Mouse (Mus musculus): ENCODE measurements around the gene Cidec. TPM values are rescaled to one million over a fixed set of nuclear protein-coding genes. Genes with fewer than 3 reads are reported as not detected.

Cidec gene
- polyA plus RNA-seq, 1 experiment from 2014 or later: not detected

- H3K9ac ChIP-seq: no peak overlapping the region
- H3K27ac ChIP-seq: no peak overlapping the region
- peaks cover 30% of the 10 kb centered on the region for H3K36me3 ChIP-seq
- no peak overlapping the region for H3K4me2 ChIP-seq
- peaks cover 20% of the 10 kb centered on the region for H3K4me1 ChIP-seq (replicated peaks)
- no peak for ATAC-seq (ENCODE audit: low FRiP score)
- H3K4me3 ChIP-seq: no peak overlapping the region
- WGBS: 86% methylated on average over 10 of the region's 10 CpGs
- H3K27me3 ChIP-seq: no peaks in the 10 kb centered on the region
- H3K9me3 ChIP-seq: no peaks in the 10 kb centered on the region; the same call in 1 of the 2 replicates
Observed at GRCm38 (mm10) chr6:113396270-113397030, 39.1 kb downstream of the Cidec start.

- Histone ChIP-seq H3K36me3 (peaks cover 33% of the 10 kb centered on the region), H3K4me3 (no peak overlapping the region), H3K27me3 (no peaks in the 10 kb centered on the region), H3K4me1 (replicated peaks) (peaks cover 29% of the 10 kb centered on the region), H3K9ac (no peak overlapping the region), H3K9me3 (no peaks in the 10 kb centered on the region; the same call in 1 of the 2 replicates), H3K27ac (no peak overlapping the region), H3K4me2 (no peak overlapping the region)
- 99% methylated on average over 6 of the region's 6 CpGs for WGBS
- no peak for ATAC-seq (ENCODE audit: low FRiP score)
Observed at GRCm38 (mm10) chr6:113395501-113395900, 40.1 kb downstream of the Cidec start.

GRCm38 (mm10) chr6:113394811-113395210, 40.7 kb downstream of the Cidec start:
- 94% methylated on average over 11 of the region's 11 CpGs for WGBS
- Histone ChIP-seq H3K4me1 (replicated peaks) (peaks cover 36% of the 10 kb centered on the region), H3K4me3 (no peak overlapping the region), H3K9me3 (no peaks in the 10 kb centered on the region; the same call in 1 of the 2 replicates), H3K27me3 (no peaks in the 10 kb centered on the region), H3K27ac (no peak overlapping the region), H3K36me3 (peaks cover 37% of the 10 kb centered on the region), H3K4me2 (no peak overlapping the region), H3K9ac (no peak overlapping the region)
- no peak for ATAC-seq (ENCODE audit: low FRiP score)

- Histone ChIP-seq H3K27ac (no peak overlapping the region), H3K27me3 (no peaks in the 10 kb centered on the region), H3K4me1 (replicated peaks) (peaks cover 39% of the 10 kb centered on the region), H3K4me3 (no peak overlapping the region), H3K9ac (no peak overlapping the region), H3K36me3 (peaks cover 41% of the 10 kb centered on the region), H3K9me3 (no peaks in the 10 kb centered on the region; the same call in 1 of the 2 replicates), H3K4me2 (no peak overlapping the region)
- 94% methylated on average over 6 of the region's 6 CpGs for WGBS
- ATAC-seq (ENCODE audit: low FRiP score): no peak
Observed at GRCm38 (mm10) chr6:113393951-113394350, 41.6 kb downstream of the Cidec start.

- Histone ChIP-seq H3K27ac (peak overlapping the region; percentile 84), H3K4me2 (peak overlapping the region; percentile 81), H3K27me3 (no peaks in the 10 kb centered on the region), H3K9ac (peak overlapping the region; percentile 78), H3K9me3 (no peaks in the 10 kb centered on the region; the same call in 1 of the 2 replicates), H3K4me1 (replicated peaks) (peaks cover 39% of the 10 kb centered on the region), H3K36me3 (peaks cover 48% of the 10 kb centered on the region), H3K4me3 (peak overlapping the region; percentile 48)
- ATAC-seq (ENCODE audit: low FRiP score): peak; percentile 92
- 1% methylated on average over 50 of the region's 51 CpGs for WGBS
Observed at GRCm38 (mm10) chr6:113392387-113393071, 43.0 kb downstream of the Cidec start.

- Histone ChIP-seq H3K27me3 (no peaks in the 10 kb centered on the region), H3K9me3 (no peaks in the 10 kb centered on the region; the same call in 1 of the 2 replicates), H3K4me1 (replicated peaks) (peaks cover 39% of the 10 kb centered on the region), H3K4me3 (peak overlapping the region; percentile 48), H3K27ac (peak overlapping the region; percentile 84), H3K9ac (peak overlapping the region; percentile 78), H3K4me2 (peak overlapping the region; percentile 81), H3K36me3 (peaks cover 54% of the 10 kb centered on the region)
- 22% methylated on average over 10 of the region's 10 CpGs for WGBS
- no peak for ATAC-seq (ENCODE audit: low FRiP score)
Observed at GRCm38 (mm10) chr6:113392015-113392386, 43.6 kb downstream of the Cidec start.

- no peaks in the 10 kb centered on the region; the same call in 1 of the 2 replicates for H3K9me3 ChIP-seq
- H3K9ac ChIP-seq: no peak overlapping the region
- H3K4me1 ChIP-seq (replicated peaks): peaks cover 39% of the 10 kb centered on the region
- no peak overlapping the region for H3K27ac ChIP-seq
- 74% methylated on average over 3 of the region's 3 CpGs for WGBS
- H3K27me3 ChIP-seq: no peaks in the 10 kb centered on the region
- no peak overlapping the region for H3K4me3 ChIP-seq
- ATAC-seq (ENCODE audit: low FRiP score): no peak
- no peak overlapping the region for H3K4me2 ChIP-seq
- peaks cover 61% of the 10 kb centered on the region for H3K36me3 ChIP-seq
Observed at GRCm38 (mm10) chr6:113390715-113391114, 44.8 kb downstream of the Cidec start.

- H3K4me3 ChIP-seq: no peak within 1 kb of the TSS
- H3K9ac ChIP-seq: no peak within 1 kb of the TSS; the same call in 1 of the 2 replicates
- WGBS: 86% methylated on average over 8 of the region's 8 CpGs
- H3K9me3 ChIP-seq: no peaks in the 10 kb centered on the region
- no peak for ATAC-seq (ENCODE audit: low FRiP score)
- H3K27me3 ChIP-seq: no peaks in the 10 kb centered on the region
- no peak within 1 kb of the TSS for H3K4me2 ChIP-seq
- no peak within 1 kb of the TSS for H3K27ac ChIP-seq
- H3K4me1 ChIP-seq (replicated peaks): peaks cover 39% of the 10 kb centered on the region
- peaks cover 69% of the 10 kb centered on the region for H3K36me3 ChIP-seq
Observed at GRCm38 (mm10) chr6:113388960-113389359, 46.6 kb downstream of the Cidec start, which contains the start of gene Ttll3. Ttll3 (plus strand) TSS chr6:113389260.

- peak overlapping the region; percentile 60; the same call in 1 of the 2 replicates for H3K27ac ChIP-seq
- H3K9ac ChIP-seq: no peak overlapping the region
- H3K4me2 ChIP-seq: no peak overlapping the region
- H3K36me3 ChIP-seq: peaks cover 98% of the 10 kb centered on the region
- peaks cover 15% of the 10 kb centered on the region; the same call in 1 of the 2 replicates for H3K4me1 ChIP-seq (replicated peaks)
- peak; percentile 68 for ATAC-seq (ENCODE audit: low FRiP score)
- no peaks in the 10 kb centered on the region for H3K27me3 ChIP-seq
- 90% methylated on average over 3 of the region's 3 CpGs for WGBS
- H3K9me3 ChIP-seq: no peaks in the 10 kb centered on the region
- no peak overlapping the region for H3K4me3 ChIP-seq
Observed at GRCm38 (mm10) chr6:113386025-113386424, 49.5 kb downstream of the Cidec start.

GRCm38 (mm10) chr6:113385160-113385714, 50.3 kb downstream of the Cidec start:
- H3K9ac ChIP-seq: no peak overlapping the region
- H3K9me3 ChIP-seq: no peaks in the 10 kb centered on the region
- no peak overlapping the region for H3K4me2 ChIP-seq
- WGBS: 82% methylated on average over 11 of the region's 11 CpGs
- peaks cover 7% of the 10 kb centered on the region; the same call in 1 of the 2 replicates for H3K4me1 ChIP-seq (replicated peaks)
- ATAC-seq (ENCODE audit: low FRiP score): no peak
- H3K36me3 ChIP-seq: peaks cover 98% of the 10 kb centered on the region
- H3K27me3 ChIP-seq: no peaks in the 10 kb centered on the region
- peak overlapping the region; percentile 60 for H3K27ac ChIP-seq
- H3K4me3 ChIP-seq: no peak overlapping the region

- Histone ChIP-seq H3K4me1 (replicated peaks) (peaks cover 5% of the 10 kb centered on the region), H3K9ac (no peak overlapping the region), H3K27me3 (no peaks in the 10 kb centered on the region), H3K9me3 (no peaks in the 10 kb centered on the region), H3K4me2 (no peak overlapping the region), H3K36me3 (peaks cover 91% of the 10 kb centered on the region), H3K27ac (0 out of 2 replicates have a peak overlapping the region, but pooled peaks have one; percentile 48), H3K4me3 (no peak overlapping the region)
- ATAC-seq (ENCODE audit: low FRiP score): peak; percentile 66
- 88% methylated on average over 8 of the region's 8 CpGs for WGBS
Observed at GRCm38 (mm10) chr6:113384351-113384927, 51.1 kb downstream of the Cidec start.

GRCm38 (mm10) chr6:113380480-113380879, 55.1 kb downstream of the Cidec start:
- WGBS: 94% methylated on average over 11 of the region's 11 CpGs
- Histone ChIP-seq H3K9me3 (no peaks in the 10 kb centered on the region), H3K27ac (no peak overlapping the region), H3K27me3 (no peaks in the 10 kb centered on the region), H3K4me2 (no peak overlapping the region), H3K9ac (no peak overlapping the region), H3K36me3 (peaks cover 58% of the 10 kb centered on the region), H3K4me1 (replicated peaks) (peaks cover 28% of the 10 kb centered on the region), H3K4me3 (no peak overlapping the region)
- no peak for ATAC-seq (ENCODE audit: low FRiP score)

Data from hindbrain, embryonic 13.5 days (tissue).